Mouse (Mus musculus) CD8-positive naive resting alpha-beta T cell, adult 2 months (primary cell): ENCODE data around the gene Acsf3.

Source experiments
- DNase-seq, 2 experiments: peaks; one replicate each; pipeline ENCODE4 v3.0.0; 2022; ENCODE audit warnings: low read depth in 2 of 2, low spot score in 2 of 2

The Acsf3 gene

GRCm38 (mm10) chr8:122850641-122851240 lies 75.5 kb downstream of the Acsf3 start:
- DNase-seq: no peak

- DNase-seq: no peak
Observed at GRCm38 (mm10) chr8:122851692-122852545, 76.6 kb downstream of the Acsf3 start.

GRCm38 (mm10) chr8:122852546-122852905 lies 77.2 kb downstream of the Acsf3 start:
- DNase-seq: no peak

GRCm38 (mm10) chr8:122853340-122853771 lies 78.1 kb downstream of the Acsf3 start:
- no peak for DNase-seq

GRCm38 (mm10) chr8:122854388-122854787 lies 79.1 kb downstream of the Acsf3 start:
- DNase-seq: no peak

- DNase-seq: no peak
Observed at GRCm38 (mm10) chr8:122855123-122855522, 79.8 kb downstream of the Acsf3 start.

- DNase-seq: no peak
Observed at GRCm38 (mm10) chr8:122856288-122856687, 81.0 kb downstream of the Acsf3 start.

GRCm38 (mm10) chr8:122859843-122860242 lies 84.6 kb downstream of the Acsf3 start:
- DNase-seq: no peak

GRCm38 (mm10) chr8:122864719-122865129 lies 89.4 kb downstream of the Acsf3 start:
- no peak for DNase-seq

GRCm38 (mm10) chr8:122865441-122865840 lies 90.2 kb downstream of the Acsf3 start:
- no peak for DNase-seq

GRCm38 (mm10) chr8:122866231-122866630 lies 90.9 kb downstream of the Acsf3 start:
- no peak for DNase-seq
